In the genomic region with DNA sequence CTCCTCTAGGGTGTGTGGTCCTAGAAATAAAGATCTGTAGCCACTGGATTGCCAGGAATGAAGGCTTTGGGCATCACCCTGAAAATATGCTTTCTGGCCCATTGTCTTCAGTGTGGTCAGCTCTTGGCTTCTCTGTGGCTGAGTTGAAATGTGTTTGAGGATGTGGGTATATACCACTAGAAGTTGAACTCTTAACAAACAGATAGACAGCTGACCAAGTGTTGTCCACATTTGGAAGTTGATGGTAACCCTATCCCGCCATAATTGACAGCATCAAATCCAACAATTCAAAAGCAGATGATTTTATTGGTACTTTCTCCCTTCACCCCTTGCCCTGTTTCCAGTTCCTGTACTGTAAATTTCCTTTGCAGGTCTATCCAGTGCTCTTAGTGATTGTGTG, we compare ENCODE assay signal across 18 mouse cellular contexts.
"Had no signal": no experiment of that assay in that cellular context is flagged by ENCODE, and none has a peak within 500 bp of the region (broad histone marks: within the 10 kb centered on the region; RNA-seq: fewer than 3 reads in every experiment).

No protein-coding gene starts in this region.

- H3K4me1 ChIP-seq: megakaryocyte, embryonic 14.5 days; midbrain, embryonic 13.5 days; midbrain, embryonic 15.5 days; neural tube, embryonic 13.5 days; neural tube, embryonic 15.5 days; stomach, embryonic 15.5 days had no signal

- H3K4me3 ChIP-seq: lung, embryonic 15.5 days; megakaryocyte, embryonic 14.5 days; midbrain, embryonic 13.5 days; midbrain, embryonic 15.5 days; neural tube, embryonic 13.5 days; neural tube, embryonic 15.5 days; stomach, embryonic 15.5 days had no signal

- DNase-seq: liver, postnatal 0 days; lung, adult 2 months; lung, postnatal 14 days; lung, postnatal 36 days; right cerebral cortex, postnatal 14 days; thymus, adult 2 months; thymus, postnatal 25 days; thymus, postnatal 4 days had no signal

- H3K4me2 ChIP-seq: lung, embryonic 15.5 days; midbrain, embryonic 11.5 days; midbrain, embryonic 13.5 days; midbrain, embryonic 15.5 days; neural tube, embryonic 13.5 days; neural tube, embryonic 15.5 days; stomach, embryonic 15.5 days had no signal

- H3K27ac ChIP-seq: lung, embryonic 15.5 days; macrophage; midbrain, embryonic 13.5 days; midbrain, embryonic 15.5 days; neural tube, embryonic 13.5 days; neural tube, embryonic 15.5 days; stomach, embryonic 15.5 days; stomach, postnatal 0 days had no signal

- H3K27me3 ChIP-seq: lung, embryonic 15.5 days; megakaryocyte, embryonic 14.5 days; midbrain, embryonic 13.5 days; midbrain, embryonic 15.5 days; neural tube, embryonic 13.5 days; neural tube, embryonic 15.5 days; stomach, embryonic 15.5 days had no signal

- H3K36me3 ChIP-seq: lung, embryonic 15.5 days; midbrain, embryonic 13.5 days; midbrain, embryonic 15.5 days; neural tube, embryonic 13.5 days; neural tube, embryonic 15.5 days; stomach, embryonic 15.5 days had no signal
